Mouse (Mus musculus): ENCODE results near the gene Gk2. TPM values are rescaled to one million over a fixed set of nuclear protein-coding genes. Genes with fewer than 3 reads are reported as not detected.

The Gk2 gene
- polyA plus RNA-seq (2016; fragmentation: Nextera tagmentation; extraction: Ambion mirVana): not detected in 2 replicates

- Histone ChIP-seq H3K9me3 (no peaks in the 10 kb centered on the region), H3K4me1 (no peaks in the 10 kb centered on the region), H3K27me3 (ENCODE audit: poor library complexity, severe bottlenecking) (no peaks in the 10 kb centered on the region), H3K27ac (no peak within 1 kb of the TSS), H3K36me3 (replicated peaks) (no peaks in the 10 kb centered on the region), H3K4me3 (no peak within 1 kb of the TSS)
- DNase-seq (ENCODE audit: extremely low spot score, low spot score): no peak
- WGBS: 94% methylated on average over 10 of the region's 10 CpGs
Measured at GRCm38 (mm10) chr5:97456816-97457215, at the start of gene Gk2. Gene Gk2, minus strand, starts transcription at chr5:97457021.

- Histone ChIP-seq H3K36me3 (replicated peaks) (no peaks in the 10 kb centered on the region), H3K9me3 (no peaks in the 10 kb centered on the region), H3K4me3 (no peak overlapping the region), H3K27me3 (ENCODE audit: poor library complexity, severe bottlenecking) (no peaks in the 10 kb centered on the region), H3K27ac (no peak overlapping the region), H3K4me1 (peaks cover 4% of the 10 kb centered on the region; the same call in 1 of the 2 replicates)
- no peak for DNase-seq (ENCODE audit: extremely low spot score, low spot score)
Measured at GRCm38 (mm10) chr5:97498041-97498440, 41.2 kb upstream of the Gk2 start.

GRCm38 (mm10) chr5:97495488-97496092 lies 38.8 kb upstream of the Gk2 start:
- Histone ChIP-seq H3K27ac (no peak overlapping the region), H3K4me3 (no peak overlapping the region), H3K36me3 (replicated peaks) (no peaks in the 10 kb centered on the region), H3K9me3 (no peaks in the 10 kb centered on the region), H3K4me1 (peaks cover 3% of the 10 kb centered on the region; the same call in 1 of the 2 replicates), H3K27me3 (ENCODE audit: poor library complexity, severe bottlenecking) (no peaks in the 10 kb centered on the region)
- no peak for DNase-seq (ENCODE audit: extremely low spot score, low spot score)
- 83% methylated on average over 5 of the region's 5 CpGs for WGBS

GRCm38 (mm10) chr5:97493421-97493820 lies 36.6 kb upstream of the Gk2 start:
- WGBS: 96% methylated on average over 5 of the region's 5 CpGs
- no peaks in the 10 kb centered on the region for H3K36me3 ChIP-seq (replicated peaks)
- DNase-seq (ENCODE audit: extremely low spot score, low spot score): no peak
- no peak overlapping the region for H3K4me3 ChIP-seq
- H3K9me3 ChIP-seq: no peaks in the 10 kb centered on the region
- H3K27ac ChIP-seq: no peak overlapping the region
- no peaks in the 10 kb centered on the region for H3K4me1 ChIP-seq
- H3K27me3 ChIP-seq (ENCODE audit: poor library complexity, severe bottlenecking): no peaks in the 10 kb centered on the region

- no peak overlapping the region for H3K4me3 ChIP-seq
- WGBS: 89% methylated on average over 5 of the region's 5 CpGs
- H3K27ac ChIP-seq: no peak overlapping the region
- H3K27me3 ChIP-seq (ENCODE audit: poor library complexity, severe bottlenecking): no peaks in the 10 kb centered on the region
- H3K9me3 ChIP-seq: no peaks in the 10 kb centered on the region; the same call in 1 of the 2 replicates
- H3K36me3 ChIP-seq (replicated peaks): no peaks in the 10 kb centered on the region
- DNase-seq (ENCODE audit: extremely low spot score, low spot score): no peak
- H3K4me1 ChIP-seq: no peaks in the 10 kb centered on the region
Measured at GRCm38 (mm10) chr5:97486141-97486540, 29.3 kb upstream of the Gk2 start.

GRCm38 (mm10) chr5:97479991-97480390 lies 23.2 kb upstream of the Gk2 start:
- 75% methylated on average over 1 of the region's 1 CpGs for WGBS

GRCm38 (mm10) chr5:97467246-97467645 lies 10.4 kb upstream of the Gk2 start:
- H3K4me3 ChIP-seq: no peak overlapping the region
- H3K27ac ChIP-seq: no peak overlapping the region
- no peaks in the 10 kb centered on the region for H3K27me3 ChIP-seq (ENCODE audit: poor library complexity, severe bottlenecking)
- H3K9me3 ChIP-seq: no peaks in the 10 kb centered on the region
- H3K4me1 ChIP-seq: no peaks in the 10 kb centered on the region
- 96% methylated on average over 7 of the region's 7 CpGs for WGBS
- DNase-seq (ENCODE audit: extremely low spot score, low spot score): no peak
- H3K36me3 ChIP-seq (replicated peaks): no peaks in the 10 kb centered on the region

More at GRCm38 (mm10) chr5:97479991-97480390, 23.2 kb upstream of the Gk2 start:
- Histone ChIP-seq H3K4me1 (no peaks in the 10 kb centered on the region), H3K4me3 (no peak overlapping the region), H3K36me3 (replicated peaks) (no peaks in the 10 kb centered on the region), H3K9me3 (no peaks in the 10 kb centered on the region; the same call in 1 of the 2 replicates), H3K27ac (no peak overlapping the region), H3K27me3 (ENCODE audit: poor library complexity, severe bottlenecking) (no peaks in the 10 kb centered on the region)
- no peak for DNase-seq (ENCODE audit: extremely low spot score, low spot score)

- Histone ChIP-seq H3K27me3 (ENCODE audit: poor library complexity, severe bottlenecking) (no peaks in the 10 kb centered on the region), H3K9me3 (no peaks in the 10 kb centered on the region), H3K4me3 (no peak overlapping the region), H3K27ac (no peak overlapping the region), H3K36me3 (replicated peaks) (no peaks in the 10 kb centered on the region), H3K4me1 (no peaks in the 10 kb centered on the region)
- WGBS: 93% methylated on average over 10 of the region's 10 CpGs
- no peak for DNase-seq (ENCODE audit: extremely low spot score, low spot score)
Measured at GRCm38 (mm10) chr5:97466430-97467158, 9.8 kb upstream of the Gk2 start.

- WGBS: 90% methylated on average over 3 of the region's 3 CpGs
- Histone ChIP-seq H3K4me3 (no peak overlapping the region), H3K4me1 (no peaks in the 10 kb centered on the region), H3K36me3 (replicated peaks) (no peaks in the 10 kb centered on the region), H3K27me3 (ENCODE audit: poor library complexity, severe bottlenecking) (no peaks in the 10 kb centered on the region), H3K27ac (no peak overlapping the region), H3K9me3 (no peaks in the 10 kb centered on the region)
- DNase-seq (ENCODE audit: extremely low spot score, low spot score): no peak
Measured at GRCm38 (mm10) chr5:97465956-97466355, 9.1 kb upstream of the Gk2 start.

- H3K36me3 ChIP-seq (replicated peaks): no peaks in the 10 kb centered on the region
- no peak for DNase-seq (ENCODE audit: extremely low spot score, low spot score)
- H3K4me1 ChIP-seq: no peaks in the 10 kb centered on the region
- H3K27me3 ChIP-seq (ENCODE audit: poor library complexity, severe bottlenecking): no peaks in the 10 kb centered on the region
- H3K9me3 ChIP-seq: no peaks in the 10 kb centered on the region
- no peak overlapping the region for H3K4me3 ChIP-seq
- 99% methylated on average over 3 of the region's 3 CpGs for WGBS
- H3K27ac ChIP-seq: no peak overlapping the region
Measured at GRCm38 (mm10) chr5:97462856-97463255, 6.0 kb upstream of the Gk2 start.

- no peak overlapping the region for H3K27ac ChIP-seq
- H3K36me3 ChIP-seq (replicated peaks): no peaks in the 10 kb centered on the region
- no peaks in the 10 kb centered on the region for H3K9me3 ChIP-seq
- no peak for DNase-seq (ENCODE audit: extremely low spot score, low spot score)
- H3K4me1 ChIP-seq: 0 out of 2 replicates have a peak, but pooled peaks cover 4% of the 10 kb centered on the region
- H3K4me3 ChIP-seq: no peak overlapping the region
- H3K27me3 ChIP-seq (ENCODE audit: poor library complexity, severe bottlenecking): no peaks in the 10 kb centered on the region
- 63% methylated on average over 4 of the region's 4 CpGs for WGBS
Measured at GRCm38 (mm10) chr5:97451451-97451850, 5.4 kb downstream of the Gk2 start.

- Histone ChIP-seq H3K27ac (no peak overlapping the region), H3K4me3 (no peak overlapping the region), H3K27me3 (ENCODE audit: poor library complexity, severe bottlenecking) (no peaks in the 10 kb centered on the region), H3K36me3 (replicated peaks) (no peaks in the 10 kb centered on the region), H3K9me3 (no peaks in the 10 kb centered on the region), H3K4me1 (no peaks in the 10 kb centered on the region)
- no peak for DNase-seq (ENCODE audit: extremely low spot score, low spot score)
- 83% methylated on average over 1 of the region's 1 CpGs for WGBS
Measured at GRCm38 (mm10) chr5:97444191-97444590, 12.6 kb downstream of the Gk2 start.

- Histone ChIP-seq H3K27me3 (ENCODE audit: poor library complexity, severe bottlenecking) (no peaks in the 10 kb centered on the region), H3K4me1 (no peaks in the 10 kb centered on the region), H3K36me3 (replicated peaks) (no peaks in the 10 kb centered on the region), H3K27ac (no peak overlapping the region), H3K9me3 (no peaks in the 10 kb centered on the region), H3K4me3 (no peak overlapping the region)
- 83% methylated on average over 2 of the region's 2 CpGs for WGBS
- no peak for DNase-seq (ENCODE audit: extremely low spot score, low spot score)
Measured at GRCm38 (mm10) chr5:97432512-97432911, 24.3 kb downstream of the Gk2 start.

Measured in forebrain, embryonic 10.5 days (tissue).